Mouse (Mus musculus) hematopoietic stem cell, adult 5-6 weeks (primary cell): ENCODE results near the gene Nt5c3. TPM values are rescaled to one million over a fixed set of nuclear protein-coding genes. Genes with fewer than 3 reads are reported as not detected.

Experiments used
- ATAC-seq, 2 experiments: fragments of 125-278 bp in 1 of 2; replicated peaks in 1 of 2; 2 replicates each; pipeline ENCODE4 v1.8.0; 2016 to 2017; ENCODE audit warnings: inconsistent platforms in 2 of 2, mild to moderate bottlenecking in 2 of 2, moderate number of reproducible peaks in 2 of 2, low read depth in 1 of 2, moderate TSS enrichment in 1 of 2; ENCODE audit not compliant: low FRiP score in 2 of 2, poor library complexity in 2 of 2, severe bottlenecking in 2 of 2, insufficient read depth in 1 of 2, low TSS enrichment in 1 of 2
- total RNA-seq: library from RNA; stranded (forward); fragments of 172-1452, 232-1000 nt; gene quantifications from 2 replicates; pipeline ENCODE4 v1.2.3, GENCODE M21; 2017

Gene Nt5c3
- total RNA-seq, 1 experiment from 2014 or later, result 91.3 TPM

GRCm38 (mm10) chr6:56860205-56860848 lies 63.4 kb downstream of the Nt5c3 start:
- no peak for ATAC-seq

DNA sequence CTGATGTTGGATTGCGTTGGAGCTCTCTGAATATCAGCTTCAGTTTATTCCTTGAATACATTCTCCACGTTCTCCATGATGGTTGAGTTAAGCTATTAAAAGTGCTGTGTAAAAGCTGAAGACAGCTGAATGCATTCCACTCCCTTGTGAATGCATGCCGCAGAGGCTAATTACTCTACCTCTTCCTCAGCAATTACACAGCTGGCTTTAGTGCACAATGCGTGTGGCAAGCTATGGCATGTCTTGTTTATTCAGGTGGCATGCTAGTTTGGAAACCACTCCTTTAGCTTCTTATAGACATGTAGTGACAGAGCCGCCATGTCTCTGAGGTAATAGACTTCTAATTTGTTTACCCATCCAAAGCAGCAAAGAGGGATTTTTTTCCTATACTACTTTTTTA lies 67.0 kb downstream of the Nt5c3 start:
- ATAC-seq, result no peak

DNA sequence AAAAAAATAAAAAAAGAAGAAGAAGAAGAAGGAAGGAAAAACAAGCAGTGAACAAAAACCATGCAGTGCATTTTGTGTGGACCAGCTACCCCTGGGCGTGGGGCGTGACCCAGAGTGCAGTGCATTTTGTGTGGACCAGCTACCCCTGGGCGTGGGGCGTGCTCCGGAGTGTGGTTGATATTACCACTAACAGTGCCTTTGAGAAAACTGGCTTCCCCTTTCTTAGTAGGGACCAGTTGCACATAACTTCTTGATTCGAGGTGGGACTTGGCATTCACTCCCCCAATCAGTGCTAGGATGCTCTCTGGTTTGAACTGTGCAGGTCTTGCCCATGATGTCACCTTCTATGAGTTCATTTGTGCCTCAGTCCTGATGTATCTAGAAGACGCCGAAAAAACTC lies 68.9 kb downstream of the Nt5c3 start:
- peak; percentile 54 to 78 for ATAC-seq

DNA sequence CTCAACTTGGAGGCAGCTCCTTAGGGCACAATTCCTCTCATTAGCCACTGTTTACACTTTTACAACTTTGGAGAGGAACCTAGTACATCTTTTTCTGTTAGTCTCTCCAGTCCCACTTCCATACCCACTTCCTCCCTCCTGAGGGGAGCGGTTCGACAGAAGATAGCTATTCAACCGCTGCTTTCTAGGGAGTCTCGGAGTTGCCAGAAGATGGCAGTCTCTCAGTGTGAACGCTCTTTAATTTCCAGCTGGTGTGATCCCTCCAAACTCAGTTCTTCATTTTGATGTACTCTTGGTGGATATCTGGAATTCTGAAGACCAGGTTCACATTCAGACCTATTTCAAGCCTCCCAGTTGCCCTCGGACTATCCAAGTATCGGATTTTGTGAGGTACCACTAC lies 73.4 kb downstream of the Nt5c3 start:
- ATAC-seq, result 0 out of 4 replicates have a peak, but pooled peaks have one; percentile 34 to 43

GRCm38 (mm10) chr6:56848974-56849373 lies 74.8 kb downstream of the Nt5c3 start:
- ATAC-seq, result no peak

DNA sequence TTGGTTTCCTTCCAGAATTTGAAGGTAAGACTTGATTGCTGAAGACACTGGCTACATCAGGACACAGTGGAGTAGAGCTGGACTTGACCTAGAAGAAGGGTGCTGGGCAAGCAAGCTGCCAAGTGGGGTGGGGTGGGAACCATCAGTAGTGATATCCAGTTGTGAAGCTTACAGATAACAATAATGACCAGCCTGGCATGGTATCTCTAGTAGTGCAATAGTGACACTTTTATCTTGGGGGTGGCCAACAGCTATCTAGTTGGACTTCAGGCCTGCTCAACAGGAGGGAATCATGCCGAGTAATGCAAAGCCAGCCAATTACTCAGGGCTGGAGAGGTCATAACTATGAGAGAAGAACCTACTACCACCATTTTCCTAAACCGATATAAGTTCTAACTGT lies 79.4 kb downstream of the Nt5c3 start:
- no peak; a peak in 1 of 4 replicates for ATAC-seq

DNA sequence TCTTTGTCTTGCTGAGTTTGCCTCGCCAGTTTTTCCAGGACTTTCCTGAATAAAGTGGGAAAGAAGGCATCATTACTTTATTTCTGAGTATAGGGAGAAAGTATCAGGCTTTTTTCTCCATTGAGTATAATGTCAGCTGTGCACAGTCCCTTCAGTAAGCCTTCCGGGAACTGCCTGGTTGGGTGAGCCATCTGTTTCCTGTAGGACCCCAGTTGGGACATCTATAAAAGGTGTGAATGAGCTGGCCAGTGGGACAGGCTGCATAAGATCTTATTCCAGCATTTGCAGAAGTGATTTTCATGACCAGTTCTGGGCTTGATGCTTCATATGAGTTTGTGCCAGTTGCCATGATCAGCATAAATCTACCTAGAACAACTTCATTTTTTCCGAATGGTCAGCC lies 80.5 kb downstream of the Nt5c3 start:
- no peak for ATAC-seq

DNA sequence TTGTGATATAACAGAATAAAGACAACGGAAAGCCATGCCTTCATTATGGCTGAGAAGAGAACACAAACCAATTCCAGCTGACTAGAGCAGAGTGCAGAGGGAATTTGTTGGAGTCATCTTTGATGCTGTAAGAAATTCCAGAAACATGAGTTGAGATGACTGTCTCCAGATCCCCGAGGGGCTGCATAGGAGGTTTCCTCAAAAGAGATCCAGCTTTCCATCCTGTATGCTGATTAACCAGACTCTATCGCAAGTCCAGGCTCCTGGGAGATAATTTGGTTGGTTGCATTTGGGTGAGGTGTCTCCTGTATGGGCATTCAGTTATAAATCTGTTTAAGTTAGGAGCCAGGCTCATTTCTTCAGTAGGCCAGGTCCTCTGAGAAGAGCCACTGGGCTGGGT lies 86.1 kb downstream of the Nt5c3 start:
- ATAC-seq, result no peak

DNA sequence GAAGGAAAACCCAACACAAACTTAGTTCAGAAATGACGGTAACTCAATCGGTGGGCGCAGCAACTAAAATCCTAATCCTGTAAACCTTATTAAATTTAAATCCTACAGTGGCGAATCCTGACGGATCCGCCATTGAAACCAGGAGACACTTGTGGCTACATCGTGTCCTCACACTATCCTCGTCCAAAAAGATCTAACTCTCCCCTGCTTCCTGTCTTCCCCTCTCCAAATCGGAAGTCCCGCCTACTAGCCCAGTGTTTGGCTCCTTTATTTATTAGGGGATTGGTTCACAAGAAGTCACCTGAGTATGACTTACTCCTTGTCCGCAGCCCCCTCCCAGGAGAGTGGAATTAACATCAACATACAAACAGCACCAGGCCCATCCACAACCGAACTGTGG lies 86.6 kb downstream of the Nt5c3 start:
- no peak for ATAC-seq

DNA sequence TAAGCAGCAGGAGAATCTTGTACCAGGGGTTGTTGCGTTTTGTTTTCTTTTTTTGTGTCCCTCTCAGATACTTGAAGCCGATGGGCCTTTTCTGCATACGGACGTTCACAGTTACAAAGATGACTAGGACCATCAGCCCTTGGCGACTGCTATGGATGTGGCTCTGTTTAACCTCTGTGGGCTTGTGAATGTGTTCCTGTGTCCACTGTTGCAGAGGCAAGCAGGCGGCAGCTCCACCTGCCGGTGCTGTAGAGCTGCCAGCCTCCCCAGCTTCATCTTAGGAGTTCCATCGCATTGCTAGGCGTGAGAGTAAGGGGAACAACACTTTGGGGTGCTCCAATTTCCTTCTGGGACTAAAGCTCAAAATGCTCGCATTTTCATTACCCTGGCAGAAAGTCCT lies 88.2 kb downstream of the Nt5c3 start:
- no peak for ATAC-seq

GRCm38 (mm10) chr6:56834769-56835168 lies 89.0 kb downstream of the Nt5c3 start:
- ATAC-seq, result no peak

GRCm38 (mm10) chr6:56832830-56833229 lies 90.9 kb downstream of the Nt5c3 start:
- no peak for ATAC-seq

- ATAC-seq, result peak; percentile 7 to 27; a peak in 1 of 4 replicates
Observed at GRCm38 (mm10) chr6:56832407-56832796, 91.3 kb downstream of the Nt5c3 start.

Other genes with a start within 250 kb of the Nt5c3 start
- gene Lsm5, start 219.2 kb downstream of the Nt5c3 start, total RNA-seq, result 128 and 144 TPM in 2 replicates
- gene Avl9, start 209.0 kb downstream of the Nt5c3 start, total RNA-seq, result 58.6 and 66.5 TPM in 2 replicates
- gene Kbtbd2, start 126.1 kb downstream of the Nt5c3 start, total RNA-seq, result 55.6 and 87.1 TPM in 2 replicates
- gene Fkbp9, start 91.9 kb downstream of the Nt5c3 start, total RNA-seq, result 24.0 and 28.7 TPM in 2 replicates
- 1.1 and 1.4 TPM in 2 replicates for gene Vmn1r4, start 83 bp upstream of the Nt5c3 start, total RNA-seq
- not detected in 2 replicates for gene Vmn1r5, start 46.3 kb upstream of the Nt5c3 start, total RNA-seq
- gene Vmn1r6, start 73.3 kb upstream of the Nt5c3 start, total RNA-seq, result not detected in 2 replicates
- not detected in 2 replicates for gene Vmn1r7, start 101.4 kb upstream of the Nt5c3 start, total RNA-seq
- gene Vmn1r8, start 108.4 kb upstream of the Nt5c3 start, total RNA-seq, result not detected in 2 replicates
- not detected in 2 replicates for gene Vmn1r9, start 142.9 kb upstream of the Nt5c3 start, total RNA-seq
- gene Vmn1r10, start 185.5 kb upstream of the Nt5c3 start, total RNA-seq, result not detected in 2 replicates
- not detected in 2 replicates for gene Vmn1r11, start 209.5 kb upstream of the Nt5c3 start, total RNA-seq
- gene Vmn1r12, start 233.0 kb upstream of the Nt5c3 start, total RNA-seq, result not detected in 2 replicates